Mouse (Mus musculus): ENCODE results near the gene Smim7. TPM values are rescaled to one million over a fixed set of nuclear protein-coding genes. Genes with fewer than 3 reads are reported as not detected.

The Smim7 gene
- total and polyA plus RNA-seq, 3 experiments, result 53.7 to 142 (median 114) TPM

- no peak for DNase-seq
- H3K27me3 ChIP-seq (ENCODE audit: control insufficient read depth, insufficient read depth, low read length), result no peaks in the 10 kb centered on the region
- TF ChIP-seq CTCF (IDR thresholded peaks at IDR 0.05) (peak; percentile 49), EP300 (IDR thresholded peaks at IDR 0.05; ENCODE audit: insufficient read depth, low read depth, low read length) (no peak)
Measured at GRCm38 (mm10) chr8:72539234-72539633, 31.7 kb downstream of the Smim7 start.

GRCm38 (mm10) chr8:72534888-72535287, 36.0 kb downstream of the Smim7 start:
- intact Hi-C loops (cut with DNase I), result no loop called here
- Histone ChIP-seq H3K4me1 (ENCODE audit: control insufficient read depth, insufficient read depth, low read length) (peaks cover 4% of the 10 kb centered on the region), H3K79me2 (replicated peaks; ENCODE audit: control insufficient read depth, insufficient read depth, low read length) (peaks cover 20% of the 10 kb centered on the region), H3K27me3 (ENCODE audit: control insufficient read depth, insufficient read depth, low read length) (no peaks in the 10 kb centered on the region), H3K27ac (no peak overlapping the region), H3K36me3 (ENCODE audit: control insufficient read depth, insufficient read depth, low read length) (0 out of 2 replicates have a peak, but pooled peaks cover 2% of the 10 kb centered on the region), H3K9ac (ENCODE audit: low read depth, low read length) (no peak overlapping the region), H3K4me3 (no peak overlapping the region)
- 96% methylated on average over 3 of the region's 3 CpGs for WGBS
- no peak for DNase-seq
- TF ChIP-seq EP300 (IDR thresholded peaks at IDR 0.05; ENCODE audit: insufficient read depth, low read depth, low read length) (no peak), CTCF (IDR thresholded peaks at IDR 0.05) (no peak), POLR2A (IDR thresholded peaks at IDR 0.05; ENCODE audit: insufficient read depth, low read depth, low read length) (no peak)

More at GRCm38 (mm10) chr8:72539234-72539633, 31.7 kb downstream of the Smim7 start:
- H3K36me3 ChIP-seq (ENCODE audit: control insufficient read depth, insufficient read depth, low read length), result no peaks in the 10 kb centered on the region; the same call in 1 of the 2 replicates
- no peak overlapping the region for H3K4me3 ChIP-seq
- H3K4me1 ChIP-seq (ENCODE audit: control insufficient read depth, insufficient read depth, low read length), result peaks cover 6% of the 10 kb centered on the region
- H3K79me2 ChIP-seq (replicated peaks; ENCODE audit: control insufficient read depth, insufficient read depth, low read length), result peaks cover 22% of the 10 kb centered on the region
- no peak overlapping the region for H3K27ac ChIP-seq
- no peak overlapping the region for H3K9ac ChIP-seq (ENCODE audit: low read depth, low read length)
- intact Hi-C loops (cut with DNase I), result no loop called here

GRCm38 (mm10) chr8:72532103-72532502, 38.8 kb downstream of the Smim7 start:
- peaks cover 3% of the 10 kb centered on the region for H3K4me1 ChIP-seq (ENCODE audit: control insufficient read depth, insufficient read depth, low read length)
- no peak overlapping the region for H3K4me3 ChIP-seq
- 0 out of 2 replicates have a peak, but pooled peaks cover 2% of the 10 kb centered on the region for H3K36me3 ChIP-seq (ENCODE audit: control insufficient read depth, insufficient read depth, low read length)
- WGBS, result 31% methylated on average over 1 of the region's 1 CpGs
- no peaks in the 10 kb centered on the region for H3K27me3 ChIP-seq (ENCODE audit: control insufficient read depth, insufficient read depth, low read length)
- intact Hi-C loops (cut with DNase I), result no loop called here
- H3K27ac ChIP-seq, result no peak overlapping the region
- H3K79me2 ChIP-seq (replicated peaks; ENCODE audit: control insufficient read depth, insufficient read depth, low read length), result peaks cover 11% of the 10 kb centered on the region
- DNase-seq, result no peak
- TF ChIP-seq CTCF (IDR thresholded peaks at IDR 0.05) (no peak), POLR2A (IDR thresholded peaks at IDR 0.05; ENCODE audit: insufficient read depth, low read depth, low read length) (no peak), EP300 (IDR thresholded peaks at IDR 0.05; ENCODE audit: insufficient read depth, low read depth, low read length) (no peak)
- no peak overlapping the region for H3K9ac ChIP-seq (ENCODE audit: low read depth, low read length)

GRCm38 (mm10) chr8:72521888-72522287, 49.0 kb downstream of the Smim7 start:
- Histone ChIP-seq H3K27me3 (ENCODE audit: control insufficient read depth, insufficient read depth, low read length) (no peaks in the 10 kb centered on the region), H3K79me2 (replicated peaks; ENCODE audit: control insufficient read depth, insufficient read depth, low read length) (0 out of 2 replicates have a peak, but pooled peaks cover 3% of the 10 kb centered on the region), H3K36me3 (ENCODE audit: control insufficient read depth, insufficient read depth, low read length) (no peaks in the 10 kb centered on the region), H3K4me1 (ENCODE audit: control insufficient read depth, insufficient read depth, low read length) (peaks cover 3% of the 10 kb centered on the region), H3K27ac (no peak overlapping the region), H3K9ac (ENCODE audit: low read depth, low read length) (no peak overlapping the region), H3K4me3 (no peak overlapping the region)
- TF ChIP-seq POLR2A (IDR thresholded peaks at IDR 0.05; ENCODE audit: insufficient read depth, low read depth, low read length) (no peak), CTCF (IDR thresholded peaks at IDR 0.05) (no peak), EP300 (IDR thresholded peaks at IDR 0.05; ENCODE audit: insufficient read depth, low read depth, low read length) (no peak)
- DNase-seq, result no peak
- intact Hi-C loops (cut with DNase I), result no loop called here

GRCm38 (mm10) chr8:72517421-72517988, 53.4 kb downstream of the Smim7 start:
- no peaks in the 10 kb centered on the region for H3K36me3 ChIP-seq (ENCODE audit: control insufficient read depth, insufficient read depth, low read length)
- DNase-seq, result peak in 1 of 2 experiments; percentile 37
- H3K9ac ChIP-seq (ENCODE audit: low read depth, low read length), result no peak overlapping the region
- H3K27ac ChIP-seq, result peak overlapping the region; percentile 66
- no peaks in the 10 kb centered on the region for H3K27me3 ChIP-seq (ENCODE audit: control insufficient read depth, insufficient read depth, low read length)
- intact Hi-C loops (cut with DNase I), result no loop called here
- peaks cover 1% of the 10 kb centered on the region; the same call in 1 of the 2 replicates for H3K79me2 ChIP-seq (replicated peaks; ENCODE audit: control insufficient read depth, insufficient read depth, low read length)
- H3K4me1 ChIP-seq (ENCODE audit: control insufficient read depth, insufficient read depth, low read length), result peaks cover 10% of the 10 kb centered on the region
- 44% methylated on average over 7 of the region's 7 CpGs for WGBS
- H3K4me3 ChIP-seq, result no peak overlapping the region
- TF ChIP-seq CTCF (IDR thresholded peaks at IDR 0.05) (no peak), POLR2A (IDR thresholded peaks at IDR 0.05; ENCODE audit: insufficient read depth, low read depth, low read length) (no peak), EP300 (IDR thresholded peaks at IDR 0.05; ENCODE audit: insufficient read depth, low read depth, low read length) (no peak)

Small RNA genes within 50 kb of the gene (microRNA-seq; reads per million reads assigned to microRNA genes)
- gene Gm28019, result 0 reads per million in 2 experiments

Other genes with a start within 250 kb of the Smim7 start
- 10 to 100 TPM; 36.2 to 39.6 TPM for gene Eps15l1, start 149.6 kb downstream of the Smim7 start, total RNA-seq (2021)
- gene Eps15l1, start 149.6 kb downstream of the Smim7 start, polyA plus RNA-seq (2012; rRNA removed), result 34.0 and 46.4 TPM in 2 replicates
- gene Calr3, start 127.2 kb downstream of the Smim7 start, total RNA-seq (2021), result 10 to 100 TPM; 20.3 to 25.1 TPM
- 5.7 and 19.9 TPM in 2 replicates for gene Calr3, start 127.2 kb downstream of the Smim7 start, polyA plus RNA-seq (2012; rRNA removed)
- 1 to 10 TPM; 4.0 to 4.7 TPM for gene 1700030K09Rik, start 127.2 kb downstream of the Smim7 start, total RNA-seq (2021)
- 5.0 and 5.7 TPM in 2 replicates for gene 1700030K09Rik, start 127.2 kb downstream of the Smim7 start, polyA plus RNA-seq (2012; rRNA removed)
- gene Cherp, start 95.9 kb downstream of the Smim7 start, total RNA-seq (2021), result 10 to 100 TPM; 38.7 to 40.0 TPM
- 22.3 and 25.4 TPM in 2 replicates for gene Cherp, start 95.9 kb downstream of the Smim7 start, polyA plus RNA-seq (2012; rRNA removed)
- gene Slc35e1, start 78.5 kb downstream of the Smim7 start, total RNA-seq (2021), result 10 to 100 TPM; 68.0 to 85.7 TPM
- 83.2 and 110 TPM in 2 replicates for gene Slc35e1, start 78.5 kb downstream of the Smim7 start, polyA plus RNA-seq (2012; rRNA removed)
- gene Med26, start 22.8 kb downstream of the Smim7 start, total RNA-seq (2021), result 1 to 10 TPM; 9.3 to 9.5 TPM
- 6.9 and 7.0 TPM in 2 replicates for gene Med26, start 22.8 kb downstream of the Smim7 start, polyA plus RNA-seq (2012; rRNA removed)
- 100 to 1,000 TPM; 409 to 486 TPM for gene Tmem38a, start 967 bp upstream of the Smim7 start, total RNA-seq (2021)
- gene Tmem38a, start 967 bp upstream of the Smim7 start, polyA plus RNA-seq (2012; rRNA removed), result 611 and 917 TPM in 2 replicates
- under 1 TPM; 0.25 to 0.29 TPM for gene Nwd1, start 75.6 kb upstream of the Smim7 start, total RNA-seq (2021)
- 0.18 and 0.27 TPM in 2 replicates for gene Nwd1, start 75.6 kb upstream of the Smim7 start, polyA plus RNA-seq (2012; rRNA removed)
- gene Sin3b, start 152.2 kb upstream of the Smim7 start, total RNA-seq (2021), result 10 to 100 TPM; 75.2 to 79.4 TPM
- 91.6 and 97.5 TPM in 2 replicates for gene Sin3b, start 152.2 kb upstream of the Smim7 start, polyA plus RNA-seq (2012; rRNA removed)
- 1 to 10 TPM in 1 of 2 experiments, under 1 TPM in 1; 0.77 to 1.5 TPM for gene F2rl3, start 190.8 kb upstream of the Smim7 start, total RNA-seq (2021)
- gene F2rl3, start 190.8 kb upstream of the Smim7 start, polyA plus RNA-seq (2012; rRNA removed), result 2.0 and 2.2 TPM in 2 replicates

Data from heart, adult 2 months (tissue).